Mouse (Mus musculus) heart, postnatal 4 days (tissue): ENCODE data around the gene Trappc3. TPM values are rescaled to one million over a fixed set of nuclear protein-coding genes. Genes with fewer than 3 reads are reported as not detected.
A peak's percentile ranks its signal among the peaks of the same experiment; 100 is the strongest.

ENCODE experiments used
- DNase-seq: peaks from one replicate; pipeline ENCODE4 v3.0.0; 2021
- total RNA-seq, 2 experiments: library from RNA; stranded (reverse); gene quantifications; 2 replicates each; pipeline ENCODE4 v1.2.3; 2021

The Trappc3 gene
- total RNA-seq, 2 experiments from 2014 or later: 50.7 to 54.3 TPM

- DNase-seq: no peak
Observed at GRCm38 (mm10) chr4:126314393-126314792, 52.3 kb downstream of the Trappc3 start.

GRCm38 (mm10) chr4:126315931-126316330 lies 53.8 kb downstream of the Trappc3 start:
- peak; percentile 54 for DNase-seq

- no peak for DNase-seq
Observed at GRCm38 (mm10) chr4:126316443-126317040, 54.4 kb downstream of the Trappc3 start.

- DNase-seq: no peak
Observed at GRCm38 (mm10) chr4:126319806-126320205, 57.7 kb downstream of the Trappc3 start.

GRCm38 (mm10) chr4:126321111-126321853 lies 59.2 kb downstream of the Trappc3 start, which contains the start of gene Adprhl2:
Adprhl2 (minus strand) TSS chr4:126321703.
- peak; percentile 100 for DNase-seq

GRCm38 (mm10) chr4:126321854-126322511 lies 59.9 kb downstream of the Trappc3 start:
- no peak for DNase-seq

GRCm38 (mm10) chr4:126322646-126323045 lies 60.5 kb downstream of the Trappc3 start:
- DNase-seq: no peak

- DNase-seq: no peak
Observed at GRCm38 (mm10) chr4:126324861-126325260, 62.7 kb downstream of the Trappc3 start.

GRCm38 (mm10) chr4:126325281-126325861 lies 63.2 kb downstream of the Trappc3 start, which contains the start of gene Tekt2:
Tekt2 (minus strand) TSS chr4:126325688.
- no peak for DNase-seq

Other genes with a start within 250 kb of the Trappc3 start
- gene Csf3r, start 237.8 kb upstream of the Trappc3 start, total RNA-seq: 1 to 10 TPM in 1 of 2 experiments, under 1 TPM in 1; 0.52 to 1.4 TPM
- gene Mrps15, start 215.4 kb upstream of the Trappc3 start, total RNA-seq: 10 to 100 TPM; 62.9 to 65.3 TPM
- gene Oscp1, start 203.8 kb upstream of the Trappc3 start, total RNA-seq: 1 to 10 TPM; 4.9 to 5.9 TPM
- gene Lsm10, start 165.7 kb upstream of the Trappc3 start, total RNA-seq: 10 to 100 TPM; 17.3 to 18.4 TPM
- 10 to 100 TPM; 32.5 to 33.2 TPM for gene Stk40, start 158.4 kb upstream of the Trappc3 start, total RNA-seq
- 10 to 100 TPM; 27.3 to 29.3 TPM for gene Eva1b, start 114.6 kb upstream of the Trappc3 start, total RNA-seq
- 1 to 10 TPM; 1.6 to 1.8 TPM for gene Sh3d21, start 98.8 kb upstream of the Trappc3 start, total RNA-seq
- 100 to 1,000 TPM; 226 TPM for gene Thrap3, start 59.6 kb upstream of the Trappc3 start, total RNA-seq
- gene Map7d1, start 6.0 kb upstream of the Trappc3 start, total RNA-seq: 100 to 1,000 TPM; 182 to 197 TPM
- gene Col8a2, start 24.5 kb downstream of the Trappc3 start, total RNA-seq: 1 to 10 TPM; 2.3 to 3.1 TPM
- gene Adprhl2, start 59.4 kb downstream of the Trappc3 start, total RNA-seq: 10 to 100 TPM; 18.7 to 19.9 TPM
- under 1 TPM; 0.41 to 0.61 TPM for gene Tekt2, start 63.4 kb downstream of the Trappc3 start, total RNA-seq
- 10 to 100 TPM; 13.2 to 14.2 TPM for gene Ago3, start 167.2 kb downstream of the Trappc3 start, total RNA-seq
- 10 to 100 TPM; 16.1 to 18.2 TPM for gene Ago1, start 206.3 kb downstream of the Trappc3 start, total RNA-seq